ENCODE assay signal across 32 mouse cellular contexts in genomic region chr11:70339481-70339880, GRCm38 (mm10). TPM values are rescaled to one million over a fixed set of nuclear protein-coding genes. Genes with fewer than 3 reads are reported as not detected.
A peak's percentile ranks its signal among the peaks of the same experiment; 100 is the strongest.
DNase-seq lines count a peak whose midpoint lies in the region; ATAC-seq and TF ChIP-seq lines count a peak whose summit lies in the region.
"Had no signal": no experiment of that assay in that cellular context is flagged by ENCODE, and none has a peak within 500 bp of the region (broad histone marks: within the 10 kb centered on the region; RNA-seq: fewer than 3 reads in every experiment).

No protein-coding gene starts in this region.

- peaks cover 6% of the 10 kb centered on the region; the same call in 1 of the 2 replicates for H3K27me3 ChIP-seq in heart, embryonic 12.5 days (replicated peaks)
- H3K27me3 ChIP-seq in E14TG2a.4 (ENCODE audit: insufficient read depth, low read length), result peaks cover 23% of the 10 kb centered on the region
- no peaks in the 10 kb centered on the region for H3K27me3 ChIP-seq in embryonic facial prominence, embryonic 10.5 days (replicated peaks; ENCODE audit: low read depth, poor library complexity, severe bottlenecking)
- H3K27me3 ChIP-seq: forebrain, embryonic 13.5 days; limb, embryonic 12.5 days; midbrain, embryonic 15.5 days had no signal

- H3K4me1 ChIP-seq in heart, embryonic 12.5 days (replicated peaks), result no peaks in the 10 kb centered on the region
- peaks cover 13% of the 10 kb centered on the region for H3K4me1 ChIP-seq in E14TG2a.4 (replicated peaks; ENCODE audit: low read depth, low read length)
- no peaks in the 10 kb centered on the region for H3K4me1 ChIP-seq in embryonic facial prominence, embryonic 10.5 days
- H3K4me1 ChIP-seq: forebrain, embryonic 13.5 days; limb, embryonic 12.5 days; midbrain, embryonic 10.5 days; midbrain, embryonic 15.5 days; neural tube, embryonic 15.5 days had no signal

- no peak overlapping the region for H3K27ac ChIP-seq in heart, embryonic 12.5 days (ENCODE audit: poor library complexity, severe bottlenecking)
- H3K27ac ChIP-seq in layer of hippocampus, adult 2 months, result no peak overlapping the region
- no peak overlapping the region for H3K27ac ChIP-seq in embryonic facial prominence, embryonic 10.5 days (replicated peaks)
- H3K27ac ChIP-seq: forebrain, embryonic 13.5 days; hindbrain, embryonic 14.5 days; limb, embryonic 12.5 days; midbrain, embryonic 10.5 days; midbrain, embryonic 15.5 days; neural tube, embryonic 15.5 days had no signal

- H3K36me3 ChIP-seq in heart, embryonic 12.5 days, result no peaks in the 10 kb centered on the region
- no peaks in the 10 kb centered on the region for H3K36me3 ChIP-seq in E14TG2a.4 (ENCODE audit: insufficient read depth, low read length)
- no peaks in the 10 kb centered on the region for H3K36me3 ChIP-seq in embryonic facial prominence, embryonic 10.5 days (replicated peaks)
- H3K36me3 ChIP-seq: limb, embryonic 12.5 days; midbrain, embryonic 10.5 days; midbrain, embryonic 15.5 days; neural tube, embryonic 15.5 days had no signal

- no peak overlapping the region for H3K4me2 ChIP-seq in heart, embryonic 12.5 days
- H3K4me2 ChIP-seq: forebrain, embryonic 13.5 days; hindbrain, embryonic 14.5 days; limb, embryonic 12.5 days; liver, embryonic 11.5 days; lung, embryonic 14.5 days; midbrain, embryonic 15.5 days; neural tube, embryonic 15.5 days had no signal

- ATAC-seq in heart, embryonic 12.5 days (ENCODE audit: insufficient number of reproducible peaks, low FRiP score), result no peak
- ATAC-seq: forebrain, embryonic 13.5 days; inflammation-experienced regulatory T-cells, adult 6 months; midbrain, embryonic 15.5 days had no signal

- H3K9me3 ChIP-seq in heart, embryonic 12.5 days (replicated peaks), result no peaks in the 10 kb centered on the region
- no peaks in the 10 kb centered on the region for H3K9me3 ChIP-seq in E14TG2a.4 (ENCODE audit: low read length)
- no peaks in the 10 kb centered on the region for H3K9me3 ChIP-seq in embryonic facial prominence, embryonic 10.5 days
- H3K9me3 ChIP-seq: forebrain, embryonic 13.5 days; limb, embryonic 12.5 days; midbrain, embryonic 10.5 days; midbrain, embryonic 15.5 days; neural tube, embryonic 15.5 days had no signal

- no peak overlapping the region for H3K9ac ChIP-seq in heart, embryonic 12.5 days
- H3K9ac ChIP-seq: forebrain, embryonic 13.5 days; hindbrain, embryonic 14.5 days; limb, embryonic 12.5 days; lung, embryonic 14.5 days; midbrain, embryonic 15.5 days; neural tube, embryonic 15.5 days had no signal

- peak; percentile 31 for TF ChIP-seq CTCF in layer of hippocampus, adult 2 months (conservative IDR thresholded peaks at IDR 0.05)
- TF ChIP-seq CTCF in E14TG2a.4 (conservative IDR thresholded peaks at IDR 0.05; ENCODE audit: low read length), result peak; percentile 74

- whole genome bisulfite sequencing in heart, embryonic 12.5 days, result 25% methylated on average over 7 of the region's 7 CpGs
- 32% methylated on average over 7 of the region's 7 CpGs for WGBS in embryonic facial prominence, embryonic 10.5 days

- peak; percentile 24 for DNase-seq in heart, adult 11 months
- DNase-seq in layer of hippocampus, adult 2 months (ENCODE audit: low spot score in 2 of 2), result no peak
- DNase-seq in layer of hippocampus, adult 9-10 months (ENCODE audit: low spot score), result no peak
- DNase-seq in R1 (ENCODE audit: low read depth, low spot score), result peak; percentile 58
- DNase-seq in ovary, postnatal 36 days (ENCODE audit: low spot score), result no peak
- no peak for DNase-seq in embryonic facial prominence, embryonic 10.5 days (ENCODE audit: low spot score)
- DNase-seq: adrenal gland, postnatal 25 days; cerebellum, adult 18-20 months; cerebellum, postnatal 10 days; gastrocnemius, postnatal 10 days; heart, postnatal 4 days; kidney, adult 11 months; lung, embryonic 14.5 days; right cerebral cortex, postnatal 4 days; thymus, postnatal 14 days had no signal

- no peak overlapping the region for H3K4me3 ChIP-seq in heart, embryonic 12.5 days
- H3K4me3 ChIP-seq in layer of hippocampus, adult 2 months, result no peak overlapping the region
- H3K4me3 ChIP-seq in E14TG2a.4 (replicated peaks; ENCODE audit: low read length), result peak overlapping the region; percentile 46
- H3K4me3 ChIP-seq in embryonic facial prominence, embryonic 10.5 days, result no peak overlapping the region
- H3K4me3 ChIP-seq: erythroblast, embryonic 14.5 days; forebrain, embryonic 13.5 days; limb, embryonic 12.5 days; midbrain, embryonic 10.5 days; midbrain, embryonic 15.5 days; neural tube, embryonic 15.5 days had no signal

RNA-seq across cellular contexts. Expression of gene Alox15, which starts 12.3 kb away (rescaled TPM):
- polyA plus RNA-seq in heart, embryonic 12.5 days (2016; fragmentation: Nextera tagmentation; extraction: Ambion mirVana), result 0.06 TPM in 1 of 2 replicates, not detected in the other
- total RNA-seq in layer of hippocampus, adult 2 months (2021), result under 1 TPM in 1 of 2 experiments, not detected in 1; 0.26 TPM
- polyA plus RNA-seq in embryonic facial prominence, embryonic 10.5 days (2016; fragmentation: Nextera tagmentation; extraction: Ambion mirVana), result 0.11 and 0.29 TPM in 2 replicates
- total RNA-seq: common myeloid progenitor, adult 5-6 weeks; layer of hippocampus, postnatal 10 days; left cerebral cortex, adult 18-20 months; left cerebral cortex, postnatal 25 days had no signal
- polyA plus RNA-seq: erythroblast, embryonic 14.5 days; midbrain, embryonic 10.5 days; neural tube, embryonic 15.5 days had no signal

RNA-seq across cellular contexts. Expression of gene Alox12e, which starts 17.1 kb away (rescaled TPM):
- polyA plus RNA-seq in heart, embryonic 12.5 days (2016; fragmentation: Nextera tagmentation; extraction: Ambion mirVana), result not detected in 2 replicates
- total RNA-seq in layer of hippocampus, adult 2 months (2021), result not detected
- polyA plus RNA-seq in embryonic facial prominence, embryonic 10.5 days (2016; fragmentation: Nextera tagmentation; extraction: Ambion mirVana), result not detected in 2 replicates
- total RNA-seq: adrenal gland, postnatal 25 days; common myeloid progenitor, adult 5-6 weeks; gastrocnemius, postnatal 10 days; layer of hippocampus, postnatal 10 days; megakaryocyte progenitor cell, adult 5-6 weeks had no signal
- polyA plus RNA-seq: erythroblast, embryonic 14.5 days; forebrain, embryonic 13.5 days; heart, postnatal 0 days; hindbrain, embryonic 14.5 days; inflammation-experienced regulatory T-cells, adult 6 months; limb, embryonic 12.5 days; liver, embryonic 11.5 days; lung, embryonic 14.5 days; midbrain, embryonic 10.5 days; neural tube, embryonic 15.5 days had no signal

Comparison
In these comparisons a context has a peak if more than half of its experiments do, and no peak if none do; other contexts are left out.
1. DNase-seq: peak in heart, adult 11 months (single experiment) and R1 (single experiment); none in layer of hippocampus, adult 2 months (0 of 2), layer of hippocampus, adult 9-10 months (single experiment), ovary, postnatal 36 days (single experiment) and embryonic facial prominence, embryonic 10.5 days (single experiment).